Mouse (Mus musculus): ENCODE data around the gene Fras1.

GRCm38 (mm10) chr5:96620209-96620608, 246.5 kb downstream of the Fras1 start:
- TF ChIP-seq CTCF (IDR thresholded peaks at IDR 0.05; ENCODE audit: extremely low read depth, insufficient read length, insufficient replicate concordance, low read depth, low read length) (no peak), POLR2A (IDR thresholded peaks at IDR 0.05; ENCODE audit: low read depth, low read length) (no peak)
